In genomic region chr4:34572876-34573275, GRCm38 (mm10) we compare ENCODE assay signal across 15 mouse cellular contexts.
"Had no signal": no experiment of that assay in that cellular context is flagged by ENCODE, and none has a peak within 500 bp of the region (broad histone marks: within the 10 kb centered on the region; RNA-seq: fewer than 3 reads in every experiment).

No protein-coding gene starts in this region.

- H3K4me1 ChIP-seq: neural tube, embryonic 12.5 days; neural tube, embryonic 13.5 days; neural tube, embryonic 15.5 days; stomach, embryonic 15.5 days had no signal

- H3K4me3 ChIP-seq: neural tube, embryonic 12.5 days; neural tube, embryonic 13.5 days; neural tube, embryonic 15.5 days; stomach, embryonic 15.5 days had no signal

- DNase-seq: right cerebral cortex, postnatal 14 days; right cerebral cortex, postnatal 25 days; right cerebral cortex, postnatal 4 days; spleen, adult 18-20 months; thymus, adult 18-20 months; thymus, adult 2 months; thymus, postnatal 14 days; thymus, postnatal 25 days; thymus, postnatal 36 days; thymus, postnatal 4 days had no signal

- H3K27ac ChIP-seq: neural tube, embryonic 12.5 days; neural tube, embryonic 13.5 days; neural tube, embryonic 15.5 days; stomach, embryonic 15.5 days; stomach, postnatal 0 days had no signal

- H3K27me3 ChIP-seq: neural tube, embryonic 12.5 days; neural tube, embryonic 13.5 days; neural tube, embryonic 15.5 days; stomach, embryonic 15.5 days had no signal
